Mouse (Mus musculus): ENCODE results near the gene Cers1.

Gene Cers1

GRCm38 (mm10) chr8:70316511-70317504, 1.2 kb downstream of the Cers1 start:
- peak in 1 of 2 experiments; percentile 70 for DNase-seq (ENCODE audit: low spot score in 2 of 2)

GRCm38 (mm10) chr8:70317872-70318271, 2.3 kb downstream of the Cers1 start:
- no peak for DNase-seq (ENCODE audit: low spot score in 2 of 2)

- DNase-seq (ENCODE audit: low spot score in 2 of 2), result no peak
Measured at GRCm38 (mm10) chr8:70323716-70324115, 8.1 kb downstream of the Cers1 start.

- DNase-seq (ENCODE audit: low spot score in 2 of 2), result no peak
Measured at GRCm38 (mm10) chr8:70327512-70327911, 11.9 kb downstream of the Cers1 start.

GRCm38 (mm10) chr8:70329124-70329834, 13.7 kb downstream of the Cers1 start, which contains the start of gene Gdf1:
TSS of gene Gdf1 (plus strand) at chr8:70329817.
- DNase-seq (ENCODE audit: low spot score in 2 of 2), result no peak

- no peak for DNase-seq (ENCODE audit: low spot score in 2 of 2)
Measured at GRCm38 (mm10) chr8:70329835-70330740, 14.5 kb downstream of the Cers1 start.

GRCm38 (mm10) chr8:70330741-70331364, 15.3 kb downstream of the Cers1 start:
- no peak for DNase-seq (ENCODE audit: low spot score in 2 of 2)

GRCm38 (mm10) chr8:70331526-70331925, 16.0 kb downstream of the Cers1 start:
- no peak for DNase-seq (ENCODE audit: low spot score in 2 of 2)

- DNase-seq (ENCODE audit: low spot score in 2 of 2), result peak; percentile 71 to 78
Measured at GRCm38 (mm10) chr8:70332070-70332877, 16.7 kb downstream of the Cers1 start.

GRCm38 (mm10) chr8:70332878-70333202, 17.3 kb downstream of the Cers1 start:
- no peak for DNase-seq (ENCODE audit: low spot score in 2 of 2)

- DNase-seq (ENCODE audit: low spot score in 2 of 2), result no peak
Measured at GRCm38 (mm10) chr8:70338931-70339330, 23.4 kb downstream of the Cers1 start.

GRCm38 (mm10) chr8:70340659-70341058, 25.1 kb downstream of the Cers1 start:
- DNase-seq (ENCODE audit: low spot score in 2 of 2), result no peak

GRCm38 (mm10) chr8:70342007-70342406, 26.4 kb downstream of the Cers1 start:
- no peak for DNase-seq (ENCODE audit: low spot score in 2 of 2)

- no peak for DNase-seq (ENCODE audit: low spot score in 2 of 2)
Measured at GRCm38 (mm10) chr8:70343076-70343475, 27.5 kb downstream of the Cers1 start.

GRCm38 (mm10) chr8:70343696-70344095, 28.1 kb downstream of the Cers1 start:
- DNase-seq (ENCODE audit: low spot score in 2 of 2), result no peak

- no peak for DNase-seq (ENCODE audit: low spot score in 2 of 2)
Measured at GRCm38 (mm10) chr8:70344279-70344678, 28.7 kb downstream of the Cers1 start.

GRCm38 (mm10) chr8:70347443-70347842, 31.9 kb downstream of the Cers1 start:
- DNase-seq (ENCODE audit: low spot score in 2 of 2), result no peak

GRCm38 (mm10) chr8:70347860-70348420, 32.4 kb downstream of the Cers1 start:
- DNase-seq (ENCODE audit: low spot score in 2 of 2), result no peak

GRCm38 (mm10) chr8:70351035-70351999, 35.7 kb downstream of the Cers1 start:
- no peak for DNase-seq (ENCODE audit: low spot score in 2 of 2)

Measured in urinary bladder, postnatal 4 days (tissue).